Comparison of ENCODE assay signal across 11 mouse cellular contexts in genomic region chr7:112192237-112192636, GRCm38 (mm10). TPM values are rescaled to one million over a fixed set of nuclear protein-coding genes. Genes with fewer than 3 reads are reported as not detected.
DNase-seq lines count a peak whose midpoint lies in the region; ATAC-seq and TF ChIP-seq lines count a peak whose summit lies in the region.
"Had no signal": no experiment of that assay in that cellular context is flagged by ENCODE, and none has a peak within 500 bp of the region (broad histone marks: within the 10 kb centered on the region; RNA-seq: fewer than 3 reads in every experiment).

No protein-coding gene starts in this region.

- H3K36me3 ChIP-seq in heart, postnatal 0 days (replicated peaks; ENCODE audit: control insufficient read depth, insufficient read depth, low read length), result no peaks in the 10 kb centered on the region
- H3K36me3 ChIP-seq in heart, embryonic 12.5 days, result no peaks in the 10 kb centered on the region
- H3K36me3 ChIP-seq: embryonic facial prominence, embryonic 15.5 days had no signal

- TF ChIP-seq EP300 in heart, postnatal 0 days (IDR thresholded peaks at IDR 0.05; ENCODE audit: low read depth), result no peak

- WGBS in heart, postnatal 0 days, result 62% methylated on average over 4 of the region's 4 CpGs
- 83% methylated on average over 4 of the region's 4 CpGs for WGBS in heart, embryonic 12.5 days

- H3K9ac ChIP-seq in heart, postnatal 0 days (replicated peaks; ENCODE audit: low read depth, low read length), result no peak overlapping the region
- H3K9ac ChIP-seq in heart, embryonic 12.5 days, result no peak overlapping the region
- H3K9ac ChIP-seq: embryonic facial prominence, embryonic 15.5 days had no signal

- H3K9me3 ChIP-seq in heart, postnatal 0 days (replicated peaks; ENCODE audit: control insufficient read depth, low read length), result no peaks in the 10 kb centered on the region
- no peaks in the 10 kb centered on the region for H3K9me3 ChIP-seq in heart, embryonic 12.5 days (replicated peaks)
- H3K9me3 ChIP-seq: embryonic facial prominence, embryonic 15.5 days had no signal

- no peaks in the 10 kb centered on the region for H3K27me3 ChIP-seq in heart, postnatal 0 days (ENCODE audit: control insufficient read depth, insufficient read depth, low read length)
- no peaks in the 10 kb centered on the region for H3K27me3 ChIP-seq in heart, embryonic 12.5 days (replicated peaks)
- H3K27me3 ChIP-seq: embryonic facial prominence, embryonic 15.5 days had no signal

- H3K27ac ChIP-seq in heart, postnatal 0 days (ENCODE audit: low read depth), result 0 out of 2 replicates have a peak overlapping the region, but pooled peaks have one; percentile 7
- H3K27ac ChIP-seq in heart, embryonic 12.5 days (ENCODE audit: poor library complexity, severe bottlenecking), result no peak overlapping the region
- H3K27ac ChIP-seq: embryonic facial prominence, embryonic 15.5 days had no signal

- DNase-seq in adrenal gland, postnatal 10 days, result peak; percentile 55
- DNase-seq in adrenal gland, adult (ENCODE audit: inconsistent age in 2 of 2, low spot score in 1 of 2), result no peak
- no peak for DNase-seq in heart, postnatal 0 days (ENCODE audit: low spot score)
- peak; percentile 31 for DNase-seq in lung, postnatal 14 days
- DNase-seq in lung, postnatal 25 days (ENCODE audit: low spot score), result no peak
- peak; percentile 87 for DNase-seq in gastrocnemius, postnatal 25 days
- DNase-seq: kidney, adult 18-20 months; midbrain, embryonic 14.5 days had no signal

- no peak overlapping the region for H3K4me2 ChIP-seq in heart, postnatal 0 days (ENCODE audit: low read depth, low read length)
- no peak overlapping the region for H3K4me2 ChIP-seq in heart, embryonic 12.5 days
- H3K4me2 ChIP-seq: embryonic facial prominence, embryonic 15.5 days had no signal

- no peak overlapping the region for H3K4me3 ChIP-seq in heart, postnatal 0 days (ENCODE audit: low read depth, low read length)
- no peak overlapping the region for H3K4me3 ChIP-seq in heart, embryonic 12.5 days
- H3K4me3 ChIP-seq: embryonic facial prominence, embryonic 15.5 days had no signal

- ATAC-seq in heart, postnatal 0 days (ENCODE audit: insufficient read depth, low read depth), result 0 out of 2 replicates have a peak, but pooled peaks have one; percentile 25
- ATAC-seq in heart, embryonic 12.5 days (ENCODE audit: insufficient number of reproducible peaks, low FRiP score), result no peak
- ATAC-seq in erythroid progenitor cell, adult 5-6 weeks (replicated peaks; ENCODE audit: low FRiP score, poor library complexity, severe bottlenecking), result no peak

- H3K4me1 ChIP-seq in heart, postnatal 0 days (ENCODE audit: control insufficient read depth, insufficient read depth), result peaks cover 17% of the 10 kb centered on the region; the same call in 1 of the 2 replicates
- H3K4me1 ChIP-seq in heart, embryonic 12.5 days (replicated peaks), result peaks cover 26% of the 10 kb centered on the region

- TF ChIP-seq CTCF in heart, postnatal 0 days (IDR thresholded peaks at IDR 0.05; ENCODE audit: low read depth), result no peak

RNA-seq across cellular contexts. Expression of gene Dkk3, which starts 33.4 kb away (rescaled TPM):
- total RNA-seq in adrenal gland, postnatal 10 days (2021), result 10 to 100 TPM; 12.3 to 14.7 TPM
- 53.8 and 56.0 TPM in 2 replicates for total RNA-seq in heart, postnatal 0 days (2014; rRNA removed; ENCODE audit: low replicate concordance)
- polyA plus RNA-seq in heart, postnatal 0 days (2015; fragmentation: Nextera tagmentation; extraction: Ambion mirVana), result 90.6 and 96.6 TPM in 2 replicates
- polyA plus RNA-seq in heart, embryonic 12.5 days (2016; fragmentation: Nextera tagmentation; extraction: Ambion mirVana), result 91.4 and 96.7 TPM in 2 replicates
- 1 to 10 TPM; 1.9 to 2.0 TPM for total RNA-seq in gastrocnemius, postnatal 25 days (2021)
- total RNA-seq in erythroid progenitor cell, adult 5-6 weeks (2015; ENCODE audit: low replicate concordance), result not detected in 2 replicates
- not detected in 2 replicates for total RNA-seq in erythroid progenitor cell, adult 5-6 weeks (2017; ENCODE audit: low replicate concordance)

RNA-seq across cellular contexts. Expression of gene Mical2, which starts 33.4 kb away (rescaled TPM):
- 10 to 100 TPM; 17.4 to 22.7 TPM for total RNA-seq in adrenal gland, postnatal 10 days (2021)
- total RNA-seq in heart, postnatal 0 days (2014; rRNA removed; ENCODE audit: low replicate concordance), result 136 and 169 TPM in 2 replicates
- 59.9 and 78.1 TPM in 2 replicates for polyA plus RNA-seq in heart, postnatal 0 days (2015; fragmentation: Nextera tagmentation; extraction: Ambion mirVana)
- polyA plus RNA-seq in heart, embryonic 12.5 days (2016; fragmentation: Nextera tagmentation; extraction: Ambion mirVana), result 156 and 163 TPM in 2 replicates
- 100 to 1,000 TPM in 1 of 2 experiments, 10 to 100 TPM in 1; 36.1 to 131 TPM for total RNA-seq in gastrocnemius, postnatal 25 days (2021)
- total RNA-seq in erythroid progenitor cell, adult 5-6 weeks (2015; ENCODE audit: low replicate concordance), result not detected in 2 replicates
- total RNA-seq in erythroid progenitor cell, adult 5-6 weeks (2017; ENCODE audit: low replicate concordance), result not detected in 2 replicates

Comparison
In these comparisons a context has a peak if more than half of its experiments do, and no peak if none do; other contexts are left out.
1. DNase-seq: peak in adrenal gland, postnatal 10 days (single experiment), lung, postnatal 14 days (single experiment) and gastrocnemius, postnatal 25 days (single experiment); none in adrenal gland, adult (0 of 2), heart, postnatal 0 days (single experiment) and lung, postnatal 25 days (single experiment).
2. RNA of gene Dkk3, which starts 33.4 kb away (total RNA-seq): 53.8 to 56.0 TPM in heart, postnatal 0 days and 12.3 to 14.7 TPM in adrenal gland, postnatal 10 days; 1.9 to 2.0 TPM in gastrocnemius, postnatal 25 days and not detected in erythroid progenitor cell, adult 5-6 weeks; every median in the first group is over 4 times any median in the second.
3. RNA of gene Mical2, which starts 33.4 kb away (total RNA-seq): 136 to 169 TPM in heart, postnatal 0 days, 36.1 to 131 TPM in gastrocnemius, postnatal 25 days and 17.4 to 22.7 TPM in adrenal gland, postnatal 10 days; not detected in erythroid progenitor cell, adult 5-6 weeks; every median in the first group is over 10 times any median in the second.